Mouse (Mus musculus) CH12.LX (cell line): ENCODE results near the gene Foxk1. TPM values are rescaled to one million over a fixed set of nuclear protein-coding genes. Genes with fewer than 3 reads are reported as not detected.

Source experiments
- DNase-seq: peaks from one replicate; pipeline ENCODE4 v3.0.0-alpha.2; 2013; ENCODE audit errors: extremely low read depth
- H3K27ac ChIP-seq: 2 replicates; pipeline ENCODE4 v1.5.1; 2012; ENCODE audit warnings: low read depth, mild to moderate bottlenecking, control low read depth, moderate library complexity; ENCODE audit not compliant: insufficient read depth
- H3K27me3 ChIP-seq: replicated peaks from 2 replicates; pipeline ENCODE3; 2012; ENCODE audit warnings: inconsistent platforms
- H3K36me3 ChIP-seq, 2 experiments: replicated peaks in 1 of 2; 2 replicates each; pipeline versions ENCODE3 to v1.6.1; 2012; ENCODE audit warnings: inconsistent platforms in 1 of 2, low read length in 1 of 2, mild to moderate bottlenecking in 1 of 2, mixed read lengths in 1 of 2, moderate library complexity in 1 of 2; ENCODE audit not compliant: control insufficient read depth in 1 of 2, insufficient read depth in 1 of 2
- H3K4me1 ChIP-seq, 2 experiments: 2 replicates each; pipeline ENCODE4 v1.6.1; 2012; ENCODE audit warnings: inconsistent platforms in 1 of 2, moderate library complexity in 1 of 2; ENCODE audit not compliant: insufficient read depth in 2 of 2, control insufficient read depth in 1 of 2
- H3K4me2 ChIP-seq: 2 replicates; pipeline ENCODE4 v1.6.1; 2012; ENCODE audit warnings: low read depth, mild to moderate bottlenecking, control low read depth; ENCODE audit not compliant: poor library complexity, insufficient read depth, severe bottlenecking
- H3K4me3 ChIP-seq, 3 experiments: fragments of 150-350 bp in 1 of 3; sonication (generic) in 1 of 3; replicated peaks in 1 of 3; 2 replicates each; pipeline versions ENCODE3 to v1.5.1; 2011 to 2012; ENCODE audit warnings: low read depth in 2 of 3, low read length in 2 of 3, mild to moderate bottlenecking in 2 of 3, moderate library complexity in 2 of 3, control low read depth in 1 of 3, improper control_type of control experiment in 1 of 3, inconsistent platforms in 1 of 3, mixed read lengths in 1 of 3; ENCODE audit not compliant: poor library complexity in 1 of 3
- H3K79me2 ChIP-seq: replicated peaks from 2 replicates; pipeline ENCODE4 v1.6.1; 2012; ENCODE audit warnings: mild to moderate bottlenecking, moderate library complexity; ENCODE audit not compliant: control insufficient read depth, poor library complexity, insufficient read depth, severe bottlenecking; ENCODE audit errors: extremely low read depth
- H3K9ac ChIP-seq: 2 replicates; pipeline ENCODE4 v1.6.1; 2012; ENCODE audit warnings: low read depth, mild to moderate bottlenecking, control low read depth, moderate library complexity; ENCODE audit not compliant: insufficient read depth
- H3K9me3 ChIP-seq: replicated peaks from 2 replicates; pipeline ENCODE3; 2012; ENCODE audit warnings: low read length, inconsistent platforms, mixed read lengths
- BHLHE40 ChIP-seq: IDR thresholded peaks from 2 replicates; pipeline ENCODE4 v1.6.1; 2011; ENCODE audit warnings: mild to moderate bottlenecking, low read depth, low read length, improper control_type of control experiment
- CHD1 ChIP-seq: IDR thresholded peaks from 2 replicates; pipeline ENCODE4 v1.6.1; 2012; ENCODE audit warnings: low read depth, low read length, improper control_type of control experiment, inconsistent platforms
- CTCF ChIP-seq, 2 experiments: IDR thresholded peaks in 1 of 2; conservative IDR thresholded peaks in 1 of 2; 2 replicates each; pipeline ENCODE4 v1.5.1; 2011 to 2012; ENCODE audit warnings: low read depth in 2 of 2, low read length in 2 of 2, improper control_type of control experiment in 1 of 2, inconsistent platforms in 1 of 2, mild to moderate bottlenecking in 1 of 2, moderate library complexity in 1 of 2
- ETS1 ChIP-seq: conservative IDR thresholded peaks from 2 replicates; pipeline ENCODE4 v1.6.1; 2012; ENCODE audit warnings: low read depth, mild to moderate bottlenecking, inconsistent platforms, low read length, improper control_type of control experiment, moderate library complexity
- HCFC1 ChIP-seq: IDR thresholded peaks from 2 replicates; pipeline ENCODE4 v1.6.1; 2012; ENCODE audit warnings: low read depth, mild to moderate bottlenecking, inconsistent platforms, low read length, improper control_type of control experiment
- IRF4 ChIP-seq: IDR thresholded peaks from 2 replicates; pipeline ENCODE4 v1.6.1; 2014; ENCODE audit warnings: low read depth, mild to moderate bottlenecking, inconsistent platforms, low read length, improper control_type of control experiment
- KAT2A ChIP-seq: IDR thresholded peaks from 2 replicates; pipeline ENCODE4 v1.6.1; 2012; ENCODE audit warnings: low read length, improper control_type of control experiment, inconsistent platforms; ENCODE audit not compliant: insufficient replicate concordance
- MAZ ChIP-seq: IDR thresholded peaks from 2 replicates; pipeline ENCODE4 v1.6.1; 2012; ENCODE audit warnings: low read depth, mild to moderate bottlenecking, inconsistent platforms, low read length, improper control_type of control experiment, moderate library complexity
- MEF2A ChIP-seq: IDR thresholded peaks from 2 replicates; pipeline ENCODE4 v1.6.1; 2014; ENCODE audit warnings: low read depth, mild to moderate bottlenecking, inconsistent platforms, low read length, improper control_type of control experiment, borderline replicate concordance
- MYC ChIP-seq: IDR thresholded peaks from 2 replicates; pipeline ENCODE4 v1.6.1; 2011; ENCODE audit warnings: low read depth, mild to moderate bottlenecking, improper control_type of control experiment, low read length
- NELFE ChIP-seq: IDR thresholded peaks from 2 replicates; pipeline ENCODE4 v1.6.1; 2011; ENCODE audit warnings: low read depth, low read length, improper control_type of control experiment
- NRF1 ChIP-seq: IDR thresholded peaks from 2 replicates; pipeline ENCODE4 v1.6.1; 2014; ENCODE audit warnings: low read depth, mild to moderate bottlenecking, inconsistent platforms, low read length, improper control_type of control experiment, moderate library complexity
- RAD21 ChIP-seq: IDR thresholded peaks from 2 replicates; pipeline ENCODE4 v1.6.1; 2011; ENCODE audit warnings: low read depth, mild to moderate bottlenecking, low read length, improper control_type of control experiment, moderate library complexity
- RCOR1 ChIP-seq: conservative IDR thresholded peaks from 2 replicates; pipeline ENCODE4 v1.6.1; 2012; ENCODE audit warnings: low read depth, mild to moderate bottlenecking, inconsistent platforms, low read length, improper control_type of control experiment
- SIN3A ChIP-seq: IDR thresholded peaks from 2 replicates; pipeline ENCODE4 v1.6.1; 2012; ENCODE audit warnings: low read length, improper control_type of control experiment, inconsistent platforms
- SMC3 ChIP-seq: IDR thresholded peaks from 2 replicates; pipeline ENCODE4 v1.6.1; 2011; ENCODE audit warnings: low read depth, low read length, improper control_type of control experiment
- TBP ChIP-seq: conservative IDR thresholded peaks from 2 replicates; pipeline ENCODE4 v1.6.1; 2011; ENCODE audit warnings: low read depth, low read length, improper control_type of control experiment
- TCF12 ChIP-seq: IDR thresholded peaks from 2 replicates; pipeline ENCODE4 v1.6.1; 2014; ENCODE audit warnings: low read depth, mild to moderate bottlenecking, inconsistent platforms, low read length, improper control_type of control experiment
- UBTF ChIP-seq: IDR thresholded peaks from 2 replicates; pipeline ENCODE4 v1.6.1; 2012; ENCODE audit warnings: low read depth, mild to moderate bottlenecking, inconsistent platforms, low read length, improper control_type of control experiment, moderate library complexity
- USF1 ChIP-seq: IDR thresholded peaks from 2 replicates; pipeline ENCODE4 v1.6.1; 2014; ENCODE audit warnings: low read depth, mild to moderate bottlenecking, inconsistent platforms, low read length, improper control_type of control experiment
- ZMIZ1 ChIP-seq: IDR thresholded peaks from 2 replicates; pipeline ENCODE4 v1.6.1; 2012; ENCODE audit warnings: low read depth, mild to moderate bottlenecking, inconsistent platforms, low read length, improper control_type of control experiment
- ZNF384 ChIP-seq: IDR thresholded peaks from 2 replicates; pipeline ENCODE4 v1.6.1; 2012; ENCODE audit warnings: low read depth, low read length, improper control_type of control experiment, inconsistent platforms
- dilution Hi-C: fragments of 300-500 bp; cut with MboI; formaldehyde crosslinking; loops from 2 replicates; pipeline ENCODE4 v1.14.3; 2020; ENCODE audit warnings: low sequenced_read_pairs; ENCODE audit not compliant: extremely low pct_unique_long_range_greater_than_20kb, extremely low pct_ligation_motif_present
- in situ Hi-C: fragments of 300-500 bp; cut with MboI; formaldehyde crosslinking; loops from 3 replicates; pipeline ENCODE4 v1.14.3; 2019; ENCODE audit warnings: low sequenced_read_pairs, low pct_ligation_motif_present, low pct_unique_long_range_greater_than_20kb, mixed read lengths
- polyA plus RNA-seq: library from polyadenylated mRNA; unstranded; fragments of >175 nt; gene quantifications from 2 replicates; pipeline ENCODE4 v1.2.1, GENCODE M21; 2012; ENCODE audit warnings: low read depth; ENCODE audit not compliant: insufficient read length
- total RNA-seq, 2 experiments: library from RNA; depleted of rRNA; stranded (reverse); fragments of 300-350 nt in 1 of 2; fragments of >200 nt in 1 of 2; gene quantifications; 2 replicates each; pipeline ENCODE4 v1.2.3; 2012 to 2014

Gene Foxk1
- total and polyA plus RNA-seq, 3 experiments: 5.3 to 23.4 (median 11.3) TPM

- dilution Hi-C loops: no loop called here
- H3K36me3 ChIP-seq: no peaks in the 10 kb centered on the region
- peaks cover 0 to 5% of the 10 kb centered on the region in 2 experiments; a peak in 1 of 4 replicates for H3K4me1 ChIP-seq
- H3K9ac ChIP-seq: no peak overlapping the region
- H3K9me3 ChIP-seq: no peaks in the 10 kb centered on the region
- no peak overlapping the region for H3K4me3 ChIP-seq
- no peak overlapping the region for H3K27ac ChIP-seq
- peaks cover 59% of the 10 kb centered on the region for H3K27me3 ChIP-seq
- H3K79me2 ChIP-seq: no peaks in the 10 kb centered on the region
- TF ChIP-seq RAD21 (peak; percentile 71), BHLHE40 (no peak), ZMIZ1 (no peak), MEF2A (no peak), RCOR1 (no peak), TBP (no peak), UBTF (no peak), SMC3 (peak; percentile 60), TCF12 (no peak), NRF1 (no peak), MYC (no peak), KAT2A (no peak), IRF4 (no peak), CHD1 (no peak), CTCF (conservative IDR thresholded peaks at IDR 0.05 in 1 of 2, IDR thresholded peaks at IDR 0.05 in 1 of 2; ENCODE audit: low read depth in 2 of 2, low read length in 2 of 2) (peak; percentile 39 to 78), ETS1 (no peak), USF1 (no peak), NELFE (no peak), HCFC1 (no peak), ZNF384 (no peak), SIN3A (no peak)
- peak; percentile 44 for DNase-seq
- H3K4me2 ChIP-seq: no peak overlapping the region
- in situ Hi-C loops: no loop called here
Observed at GRCm38 (mm10) chr5:142498964-142499363, 97.7 kb downstream of the Foxk1 start.

GRCm38 (mm10) chr5:142500918-142501317, 99.6 kb downstream of the Foxk1 start:
- Histone ChIP-seq H3K9me3 (no peaks in the 10 kb centered on the region), H3K79me2 (no peaks in the 10 kb centered on the region), H3K36me3 (no peaks in the 10 kb centered on the region), H3K27me3 (peaks cover 41% of the 10 kb centered on the region), H3K4me2 (no peak overlapping the region), H3K9ac (no peak overlapping the region), H3K4me3 (no peak overlapping the region), H3K4me1 (peaks cover 0 to 12% of the 10 kb centered on the region in 2 experiments; a peak in 2 of 4 replicates), H3K27ac (no peak overlapping the region)
- dilution Hi-C loops: no loop called here
- in situ Hi-C loops: loop anchor here (5.0 to 25.0 kb wide), 3 partner anchors 74 to 361 kb away; no protein-coding TSS in a partner anchor
- TF ChIP-seq CHD1 (no peak), MAZ (no peak)
- no peak for DNase-seq
